ENCODE assay signal across 1 mouse cellular context in the genomic region with DNA sequence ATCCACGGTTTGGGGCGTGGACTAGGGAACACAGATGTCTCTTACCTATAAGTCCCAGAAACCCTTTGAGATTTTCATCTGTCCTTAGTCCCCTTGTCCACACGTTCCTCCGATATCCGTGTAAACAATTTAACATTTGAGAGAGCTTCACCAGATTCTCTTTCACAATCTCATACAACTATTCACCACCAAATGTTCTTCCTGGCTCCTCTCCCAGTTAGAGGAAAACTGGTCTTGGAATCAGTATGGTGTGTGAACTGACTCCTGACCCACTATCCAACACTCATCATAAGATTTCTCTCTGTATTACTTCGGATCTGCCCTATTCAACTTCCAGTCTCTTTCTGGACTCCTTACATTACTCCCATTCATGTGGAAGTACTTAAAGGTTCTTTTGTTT.
TF ChIP-seq lines count a peak whose summit lies in the region.

No protein-coding gene starts in this region.

TF ChIP-seq in CH12.LX, 34 proteins besides CTCF, POLR2A, EP300 and RAD21 (continued from another document):
- TF ChIP-seq CHD1 (IDR thresholded peaks at IDR 0.05; ENCODE audit: low read depth, low read length) = no peak
- TF ChIP-seq USF1 (IDR thresholded peaks at IDR 0.05; ENCODE audit: low read depth, low read length) = no peak
- no peak for TF ChIP-seq TBP (conservative IDR thresholded peaks at IDR 0.05; ENCODE audit: low read depth, low read length)
- no peak for TF ChIP-seq SMC3 (IDR thresholded peaks at IDR 0.05; ENCODE audit: low read depth, low read length)
- TF ChIP-seq ELF1 (IDR thresholded peaks at IDR 0.05; ENCODE audit: low read depth, low read length) = no peak
- TF ChIP-seq ZC3H11A (IDR thresholded peaks at IDR 0.05; ENCODE audit: low read depth, low read length) = no peak
- no peak for TF ChIP-seq E2F4 (IDR thresholded peaks at IDR 0.05; ENCODE audit: insufficient replicate concordance, low read depth, low read length)
- no peak for TF ChIP-seq MYC (IDR thresholded peaks at IDR 0.05; ENCODE audit: low read depth, low read length)
- TF ChIP-seq NRF1 (IDR thresholded peaks at IDR 0.05; ENCODE audit: low read depth, low read length) = no peak
